In the genomic region with DNA sequence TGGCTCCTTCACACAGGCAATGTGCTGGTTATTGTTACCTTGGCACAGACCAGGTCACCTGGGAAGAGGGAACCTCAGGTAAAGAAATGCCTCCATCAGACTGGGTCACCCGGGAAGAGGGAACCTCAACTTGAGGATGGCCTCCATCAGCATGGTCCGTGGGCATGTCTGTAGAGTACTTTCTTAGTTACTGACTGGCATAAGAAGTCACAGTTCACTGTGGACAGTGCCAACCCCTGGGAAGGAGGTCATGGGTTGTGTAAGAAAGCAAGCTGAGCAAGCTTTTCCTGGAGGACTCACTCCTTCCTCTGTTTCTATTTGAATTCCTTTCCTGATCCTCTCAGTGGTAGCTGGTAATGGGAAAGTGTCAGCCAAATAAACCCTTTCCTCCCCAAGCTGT, we compare ENCODE assay signal across 23 mouse cellular contexts.
DNase-seq lines count a peak whose midpoint lies in the region; ATAC-seq and TF ChIP-seq lines count a peak whose summit lies in the region.
"Had no signal": no experiment of that assay in that cellular context is flagged by ENCODE, and none has a peak within 500 bp of the region (broad histone marks: within the 10 kb centered on the region; RNA-seq: fewer than 3 reads in every experiment).

No protein-coding gene starts in this region.

- H3K9me3 ChIP-seq in heart, embryonic 12.5 days (replicated peaks): no peaks in the 10 kb centered on the region
- H3K9me3 ChIP-seq in kidney, embryonic 15.5 days (replicated peaks): no peaks in the 10 kb centered on the region

- TF ChIP-seq CTCF in layer of hippocampus, adult 2 months (conservative IDR thresholded peaks at IDR 0.05): no peak

- ATAC-seq in heart, embryonic 12.5 days (ENCODE audit: insufficient number of reproducible peaks, low FRiP score): no peak
- ATAC-seq in kidney, embryonic 15.5 days (replicated peaks; ENCODE audit: low FRiP score): no peak
- ATAC-seq: activated CD4-positive, CD25-positive, alpha-beta regulatory T cell, adult 4 months; CD4-positive, CD25-positive, alpha-beta regulatory T cell, adult 4 months; Patski had no signal

- peak; percentile 86 for DNase-seq in heart, adult 11 months
- DNase-seq in kidney, adult 9 months: peak; percentile 13
- DNase-seq in layer of hippocampus, adult 2 months (ENCODE audit: low spot score in 2 of 2): no peak
- no peak for DNase-seq in layer of hippocampus, adult 8-10 months (ENCODE audit: low spot score in 2 of 2)
- DNase-seq in adipocyte (ENCODE audit: low spot score): peak; percentile 54
- DNase-seq in cerebellum, adult 9-10 months: no peak
- DNase-seq: adrenal gland, adult 2 months; adrenal gland, adult 8-10 months; adrenal gland, postnatal 10 days; adrenal gland, postnatal 14 days; adrenal gland, postnatal 25 days; adrenal gland, postnatal 36 days; B cell, adult 2 months; cerebellum, adult 11 months; cerebellum, adult 11-12 months; cerebellum, adult 18-20 months had no signal

- H3K27me3 ChIP-seq in heart, embryonic 12.5 days (replicated peaks): no peaks in the 10 kb centered on the region
- H3K27me3 ChIP-seq in kidney, embryonic 15.5 days: no peaks in the 10 kb centered on the region
- H3K27me3 ChIP-seq: CH12.LX, Patski had no signal

- no peak overlapping the region for H3K4me2 ChIP-seq in heart, embryonic 12.5 days
- H3K4me2 ChIP-seq in kidney, embryonic 15.5 days: no peak overlapping the region

- no peak overlapping the region for H3K27ac ChIP-seq in heart, embryonic 12.5 days (ENCODE audit: poor library complexity, severe bottlenecking)
- no peak overlapping the region for H3K27ac ChIP-seq in kidney, embryonic 15.5 days
- peak overlapping the region; percentile 91 for H3K27ac ChIP-seq in layer of hippocampus, adult 2 months

- 72% methylated on average over 2 of the region's 2 CpGs for WGBS in heart, embryonic 12.5 days
- 92% methylated on average over 2 of the region's 2 CpGs for WGBS in kidney, embryonic 15.5 days

- no peaks in the 10 kb centered on the region for H3K36me3 ChIP-seq in heart, embryonic 12.5 days
- no peaks in the 10 kb centered on the region for H3K36me3 ChIP-seq in kidney, embryonic 15.5 days
- H3K36me3 ChIP-seq: G1E had no signal

- no peaks in the 10 kb centered on the region for H3K4me1 ChIP-seq in heart, embryonic 12.5 days (replicated peaks)
- H3K4me1 ChIP-seq in kidney, embryonic 15.5 days: no peaks in the 10 kb centered on the region

- H3K4me3 ChIP-seq in heart, embryonic 12.5 days: no peak overlapping the region
- no peak overlapping the region for H3K4me3 ChIP-seq in kidney, embryonic 15.5 days (replicated peaks)
- H3K4me3 ChIP-seq in layer of hippocampus, adult 2 months: no peak overlapping the region; the same call in 1 of the 2 replicates

- no peak overlapping the region for H3K9ac ChIP-seq in heart, embryonic 12.5 days
- H3K9ac ChIP-seq in kidney, embryonic 15.5 days: no peak overlapping the region

Comparison
In these comparisons a context has a peak if more than half of its experiments do, and no peak if none do; other contexts are left out.
1. DNase-seq: peak in heart, adult 11 months (single experiment), kidney, adult 9 months (single experiment) and adipocyte (single experiment); none in layer of hippocampus, adult 2 months (0 of 2), layer of hippocampus, adult 8-10 months (0 of 2) and cerebellum, adult 9-10 months (single experiment).